Mouse (Mus musculus) layer of hippocampus, adult 11-12 months (tissue): ENCODE results near the gene Kctd20.
"Not testable (repeated sequence)": the region's sequence is repeated elsewhere in the genome, so short reads cannot be mapped to it uniquely, and the experiment has no call there.

Experiments used
- DNase-seq: peaks from one replicate; pipeline ENCODE4 v3.0.0; 2022; ENCODE audit warnings: low spot score

Gene Kctd20

DNA sequence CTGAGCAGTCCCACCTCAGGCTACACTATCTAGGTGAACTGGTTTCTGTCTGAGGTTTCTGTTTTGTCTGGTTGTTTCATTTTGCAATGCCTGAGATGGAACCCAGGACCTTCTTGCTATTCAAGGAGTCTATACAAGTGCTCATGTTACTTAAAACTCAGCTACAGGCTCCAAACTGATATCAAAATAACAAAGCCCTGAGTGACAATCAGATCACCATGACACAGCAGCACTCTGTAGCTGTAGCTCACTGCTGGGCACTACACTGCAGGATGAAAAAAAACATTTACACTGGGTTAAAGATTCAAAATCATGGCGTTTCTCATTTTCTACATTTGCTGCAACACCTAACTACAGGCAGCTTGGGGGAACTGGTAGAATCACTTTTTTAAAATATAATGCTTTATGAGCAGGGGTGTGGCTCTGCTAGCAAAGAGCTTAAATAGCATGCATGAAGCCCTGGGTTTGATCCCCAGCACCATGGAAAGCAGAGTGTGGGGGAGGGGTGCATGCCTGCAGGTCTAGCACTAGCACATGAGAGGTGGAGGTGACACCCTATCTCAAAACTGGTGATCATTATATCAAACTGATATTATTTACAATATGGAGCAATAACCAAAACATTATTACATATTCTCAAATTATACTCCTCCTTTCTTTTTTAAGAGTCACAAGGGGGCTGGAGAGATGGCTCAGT, 33.1 kb downstream of the Kctd20 start:
- DNase-seq = no peak

DNA sequence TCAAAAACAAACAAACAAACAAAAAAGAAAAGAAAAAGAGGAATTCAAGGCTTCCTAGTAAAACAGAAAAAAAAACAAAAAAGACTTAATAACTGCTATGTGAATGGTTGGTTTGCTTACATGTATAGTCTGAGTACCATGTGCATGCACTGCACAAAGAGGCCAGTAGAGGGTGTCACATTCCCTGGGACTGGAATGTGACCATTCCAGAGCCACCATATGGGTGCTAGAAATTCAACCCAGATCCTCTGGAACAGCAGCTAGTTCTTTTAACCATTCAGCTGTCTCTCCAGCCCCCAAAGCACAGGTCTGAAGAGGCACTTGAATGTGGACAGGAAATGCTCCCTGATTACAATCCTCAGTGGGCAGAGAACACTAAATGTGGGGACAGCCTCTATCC, 35.1 kb downstream of the Kctd20 start:
- no peak for DNase-seq

DNA sequence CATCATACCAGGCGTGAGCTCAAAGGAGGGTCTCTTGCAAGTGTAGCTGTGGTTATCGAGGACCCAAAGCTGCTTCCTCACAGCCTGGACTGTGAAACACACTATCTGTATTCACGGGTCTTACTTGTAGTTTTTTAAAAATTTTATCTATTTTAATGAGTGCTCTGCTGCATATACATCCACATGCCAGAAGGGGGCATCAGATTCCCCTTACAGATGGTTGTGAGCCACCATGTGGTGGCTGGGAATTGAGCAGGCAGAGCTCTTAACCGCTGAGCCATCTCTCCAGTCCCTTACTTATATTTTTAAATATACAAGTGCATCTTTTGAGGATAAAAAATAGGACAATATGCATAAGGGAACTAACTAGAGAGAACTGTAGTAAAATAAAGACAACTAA, 36.0 kb downstream of the Kctd20 start:
- no peak for DNase-seq

DNA sequence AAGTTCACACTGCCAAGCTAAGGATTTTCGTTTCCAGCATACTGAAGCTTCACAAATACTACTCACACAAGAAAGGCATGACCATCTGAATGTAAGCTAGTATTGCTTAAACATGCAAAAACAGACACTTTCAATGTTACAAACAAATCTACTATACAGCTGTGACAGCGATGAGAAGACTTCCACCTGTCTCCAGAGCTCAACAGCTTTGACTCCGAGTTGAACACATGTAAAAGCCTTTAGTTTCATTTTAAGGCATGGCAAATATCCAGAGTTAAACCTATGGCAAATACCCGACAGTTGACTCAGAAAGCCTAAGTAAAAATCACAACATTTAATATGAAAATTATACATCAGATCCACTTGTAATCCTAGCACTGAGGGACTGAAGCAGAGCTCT, 36.5 kb downstream of the Kctd20 start:
- no peak for DNase-seq

DNA sequence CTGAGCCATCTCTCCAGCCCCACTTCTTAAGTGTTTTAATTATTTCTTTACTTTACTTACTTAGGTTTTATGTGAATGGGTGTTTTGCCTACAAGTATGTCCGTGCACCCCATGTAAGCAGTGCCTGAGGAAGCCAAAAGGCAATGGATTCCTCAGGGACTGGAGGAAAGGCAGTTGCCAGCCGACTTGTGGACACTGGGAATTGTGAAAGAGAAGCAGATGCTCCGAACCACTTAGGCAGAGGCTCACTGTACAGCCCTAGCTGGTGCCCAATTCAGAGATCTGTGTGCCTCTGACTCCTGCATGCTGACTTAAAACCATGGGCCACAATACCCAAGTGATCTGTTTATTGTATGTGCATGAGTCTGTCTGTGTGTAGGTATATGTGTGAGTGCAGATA, 37.2 kb downstream of the Kctd20 start:
- DNase-seq = no peak

DNA sequence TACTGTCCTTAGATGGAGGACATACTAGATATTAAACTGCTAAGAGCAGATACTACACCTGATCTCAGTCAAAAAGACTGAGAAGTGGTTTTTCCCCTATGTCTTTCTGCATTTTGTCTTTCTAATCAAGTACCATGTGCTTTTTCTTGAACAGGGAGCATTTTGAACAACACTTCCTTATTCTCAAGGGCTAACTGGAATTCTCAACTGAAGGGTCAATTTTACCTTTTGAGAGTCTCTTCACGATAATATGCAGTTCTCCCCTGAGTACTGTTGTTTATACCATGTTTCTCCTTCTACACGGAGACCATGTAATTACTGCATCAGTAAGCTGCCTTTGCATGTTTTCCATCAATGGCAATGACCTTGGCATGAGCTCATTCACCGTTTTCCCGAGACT, 38.3 kb downstream of the Kctd20 start:
- no peak for DNase-seq

DNA sequence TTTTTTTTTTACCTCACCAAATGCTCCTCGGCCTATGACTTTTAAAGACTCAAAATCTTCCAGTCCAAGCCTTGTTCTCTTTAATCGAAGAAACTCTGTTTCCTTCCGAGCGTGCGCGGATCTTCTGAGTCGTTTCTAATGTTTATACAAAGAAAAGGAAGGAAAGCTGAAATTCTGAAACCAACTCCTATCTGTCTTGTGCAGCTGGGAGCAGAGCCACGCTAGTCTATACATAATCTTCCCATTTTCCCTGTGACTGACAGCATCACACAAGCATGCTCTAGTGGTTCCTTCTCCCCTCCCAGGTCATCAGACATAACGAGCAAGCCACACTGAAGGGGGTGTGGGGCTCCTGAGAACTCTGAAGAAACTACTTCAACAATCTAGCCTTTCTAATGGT, 39.5 kb downstream of the Kctd20 start:
- no peak for DNase-seq

DNA sequence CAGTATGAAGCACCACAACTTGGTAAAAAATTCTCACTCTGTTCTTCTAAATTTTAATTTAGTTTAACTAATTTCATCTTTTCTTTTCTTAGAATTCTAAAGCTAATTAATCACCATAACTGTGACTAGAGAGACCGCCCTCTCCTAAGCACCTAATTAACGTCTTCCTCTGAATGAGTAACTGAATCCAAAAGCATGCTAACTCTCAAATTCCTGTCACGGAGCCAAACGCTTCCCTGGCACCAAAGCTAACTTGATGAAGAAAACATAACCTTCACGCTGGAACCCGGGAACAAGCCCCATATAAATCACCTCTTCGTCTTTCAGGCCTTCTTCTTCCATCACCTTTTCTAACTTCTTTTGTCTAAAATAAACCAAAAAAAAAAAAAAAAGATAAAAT, 40.4 kb downstream of the Kctd20 start:
- DNase-seq = no peak

DNA sequence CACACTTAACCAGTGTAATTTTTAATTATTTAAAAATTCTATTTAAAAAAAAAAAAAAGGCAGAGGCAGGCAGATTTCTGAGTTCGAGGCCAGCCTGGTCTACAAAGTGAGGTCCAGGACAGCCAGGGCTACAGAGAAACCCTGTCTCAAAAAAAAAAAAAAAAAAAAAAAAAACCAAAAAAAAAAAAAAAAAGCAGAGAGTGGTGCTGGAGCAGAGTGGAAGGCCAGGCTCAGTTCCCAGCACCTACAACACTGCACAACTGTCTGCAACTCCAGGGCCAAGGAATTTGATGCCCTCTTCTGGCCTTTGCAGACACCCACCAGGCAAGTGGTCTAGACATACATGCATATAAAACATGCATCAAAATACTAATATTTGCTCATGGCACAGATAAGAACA, 41.3 kb downstream of the Kctd20 start:
- not testable (repeated sequence) for DNase-seq

DNA sequence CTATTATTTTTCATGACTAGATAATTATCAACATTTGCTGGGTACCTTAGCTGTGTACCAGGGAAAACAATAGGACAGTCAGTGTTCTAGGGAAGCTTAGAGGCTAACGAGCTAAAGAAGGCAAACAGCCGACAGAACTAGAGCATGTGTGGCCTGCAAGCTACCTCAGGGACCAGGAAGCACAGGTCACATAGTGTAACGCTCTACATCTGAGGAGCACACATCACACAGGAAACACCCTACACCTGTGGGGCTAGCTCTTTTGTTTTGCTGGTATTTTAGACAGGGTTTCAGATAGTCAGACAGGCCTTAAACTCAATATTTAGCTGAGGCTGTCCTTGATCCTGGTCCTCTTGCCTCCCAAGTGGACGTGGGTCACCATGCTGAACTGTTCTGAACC, 42.9 kb downstream of the Kctd20 start:
- no peak for DNase-seq

DNA sequence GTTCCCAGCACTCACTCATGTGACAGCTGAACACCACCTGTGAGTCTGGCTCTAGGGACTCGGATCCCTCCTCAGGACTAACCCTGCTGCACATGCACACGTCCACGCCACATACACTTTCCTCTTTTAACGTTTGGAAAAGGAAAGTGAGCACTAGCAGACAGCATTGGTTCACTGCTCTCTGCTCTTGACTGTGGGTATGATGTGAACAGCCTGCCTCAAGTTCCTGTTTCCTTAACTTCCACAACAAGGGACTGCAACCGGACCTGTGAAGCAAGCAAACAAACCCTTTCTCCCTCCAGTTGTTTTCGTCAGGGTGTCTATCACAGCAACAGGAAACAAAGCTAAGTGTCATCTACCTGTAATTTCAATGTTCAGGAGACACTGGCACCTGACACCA, 48.7 kb downstream of the Kctd20 start:
- no peak for DNase-seq

DNA sequence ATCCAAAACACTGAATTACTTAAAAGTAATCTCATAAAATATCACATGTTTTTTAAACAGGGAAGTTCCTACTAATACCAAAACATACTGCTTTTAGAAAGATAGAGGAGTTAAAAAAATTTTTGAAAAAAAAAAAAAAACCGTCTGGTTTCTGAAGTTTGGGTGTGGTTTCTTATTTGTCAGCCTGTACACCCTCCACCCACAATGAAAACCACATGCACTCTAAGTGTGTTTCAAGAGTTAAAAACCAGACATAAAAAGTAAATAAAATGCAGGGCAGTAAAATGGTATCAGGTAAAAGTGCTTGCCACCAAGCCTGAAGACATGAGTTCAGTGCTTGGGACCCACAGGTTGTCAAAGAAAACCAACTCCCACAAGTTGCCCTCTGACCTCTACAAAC, 52.0 kb downstream of the Kctd20 start:
- no peak for DNase-seq

DNA sequence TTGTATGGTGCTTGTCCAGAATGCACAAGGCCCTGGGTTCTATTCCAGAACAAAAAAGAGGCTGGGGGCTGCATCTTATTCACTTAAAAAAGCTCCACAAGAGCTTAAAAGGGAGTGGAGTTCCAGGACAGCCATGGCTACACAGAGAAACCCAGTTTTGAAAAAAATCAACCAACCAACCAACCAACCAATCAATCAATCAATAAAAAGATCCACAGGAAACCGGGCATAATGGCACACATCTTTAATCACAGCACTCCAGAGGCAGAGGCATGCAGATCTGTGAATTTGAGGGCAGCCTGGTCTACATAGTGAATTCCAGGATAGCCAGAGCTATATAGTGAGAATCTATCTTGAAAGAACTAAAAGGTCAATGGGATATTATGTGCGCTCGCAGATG, 53.3 kb downstream of the Kctd20 start:
- no peak for DNase-seq

DNA sequence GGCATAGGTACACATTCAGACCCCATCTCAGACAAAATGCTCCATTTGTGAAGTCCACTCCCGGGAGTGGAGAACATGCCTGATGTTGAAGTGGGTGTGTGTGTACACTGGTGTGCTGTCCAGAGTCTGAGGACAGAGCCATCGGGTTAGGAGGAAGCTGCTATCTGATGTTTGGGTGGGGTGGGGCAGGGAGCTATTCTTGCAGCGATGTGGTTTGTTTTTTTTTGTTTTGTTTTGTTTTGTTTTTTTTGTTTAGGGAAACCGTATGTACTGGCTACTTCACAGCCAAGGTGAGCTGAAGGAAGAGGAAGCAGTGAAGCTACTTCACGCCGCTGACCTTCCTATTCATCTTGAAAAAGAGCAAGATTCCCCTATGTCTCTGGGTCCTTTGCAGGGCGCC, 55.1 kb downstream of the Kctd20 start:
- no peak for DNase-seq

DNA sequence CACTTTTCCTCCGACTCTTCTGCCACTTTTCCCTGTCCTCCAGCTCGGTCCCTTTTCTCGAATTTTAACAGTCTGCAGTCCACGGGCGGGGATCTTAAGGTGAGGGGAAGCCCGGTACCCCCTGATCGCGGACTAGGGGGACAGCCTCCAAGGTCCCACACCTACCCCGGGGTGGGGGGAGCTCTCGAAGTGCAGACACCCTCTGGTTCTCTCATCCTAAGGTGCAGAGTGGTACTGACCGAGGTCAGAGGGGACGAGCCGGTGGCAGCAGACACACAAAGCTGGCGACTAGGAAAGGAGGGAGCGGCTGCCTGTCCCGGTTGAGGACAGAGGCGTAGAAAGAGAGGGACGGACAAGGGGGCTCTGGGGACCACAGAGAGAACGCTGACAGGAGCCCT, 55.5 kb downstream of the Kctd20 start:
- peak; percentile 28 for DNase-seq

DNA sequence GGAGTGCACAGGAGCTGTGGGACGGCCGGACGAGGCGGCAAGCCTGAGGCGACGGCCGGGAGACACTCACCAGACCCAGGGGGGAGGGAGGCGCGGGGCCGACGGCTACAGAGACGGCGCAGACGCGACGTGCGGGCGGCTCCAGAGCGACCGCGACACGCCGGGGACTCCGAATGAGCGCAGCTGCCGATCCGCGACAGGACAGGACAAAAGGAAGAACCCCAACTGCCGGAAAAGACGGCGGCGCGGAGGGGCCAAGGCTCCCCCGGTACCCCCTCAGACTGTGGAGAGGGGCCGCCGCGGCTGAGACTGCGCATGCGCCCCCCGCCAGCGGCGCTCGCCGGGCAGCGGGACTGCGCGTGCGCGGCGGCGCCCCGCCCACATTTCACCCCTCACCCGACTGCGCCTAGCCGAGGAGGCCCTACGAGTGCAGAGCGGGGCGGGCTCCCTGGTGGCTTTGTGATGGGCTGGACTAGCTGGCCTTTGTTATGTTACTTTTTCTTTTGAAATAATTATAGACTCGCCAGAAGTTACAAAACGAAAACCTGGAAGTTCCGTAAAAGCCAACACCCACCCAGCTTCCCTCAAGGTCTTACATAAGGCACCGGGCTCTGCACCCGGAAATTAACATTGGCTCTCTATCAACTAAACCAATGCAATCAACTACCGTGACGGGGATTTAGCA, 56.0 kb downstream of the Kctd20 start, which contains the start of gene Stk38:
Stk38 (minus strand) TSS at position 355 of the 685 bp plus-strand sequence.
- DNase-seq = peak; percentile 91

DNA sequence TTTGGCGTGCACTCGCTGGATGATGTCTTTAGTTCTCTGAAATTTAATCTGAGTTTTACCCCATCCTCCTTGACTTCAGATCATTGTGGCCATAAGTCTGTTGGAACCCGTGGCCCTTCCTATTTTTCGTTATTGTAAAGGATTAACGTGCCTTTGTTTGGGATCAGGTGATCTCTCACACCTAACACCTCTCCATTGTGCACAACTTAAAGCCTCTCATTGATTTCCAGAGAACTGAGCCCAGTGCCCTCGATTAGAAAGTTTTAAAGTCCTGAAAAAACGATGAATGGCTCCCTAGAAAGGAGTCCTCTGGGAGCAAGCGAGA, 56.5 kb downstream of the Kctd20 start:
- DNase-seq = no peak

DNA sequence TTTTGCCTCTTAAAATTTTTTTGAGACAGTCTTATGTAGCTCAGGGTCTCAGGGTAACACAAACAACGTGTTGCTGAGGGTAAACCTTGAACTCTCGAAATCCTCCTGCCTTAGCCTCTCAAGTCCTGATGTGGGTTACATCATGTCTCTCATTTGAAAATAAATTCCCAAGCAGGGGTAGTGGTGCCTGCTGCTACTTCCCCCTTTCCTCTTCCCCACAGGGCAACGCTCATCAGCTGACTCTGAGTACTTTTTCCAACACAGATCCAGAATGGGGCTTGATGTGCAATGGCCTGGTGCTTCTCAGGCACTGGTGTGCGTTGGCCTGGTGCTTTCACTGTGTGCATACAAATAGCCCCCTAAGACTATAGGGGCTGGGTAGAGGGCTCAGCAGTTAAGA, 57.4 kb downstream of the Kctd20 start:
- DNase-seq = no peak

DNA sequence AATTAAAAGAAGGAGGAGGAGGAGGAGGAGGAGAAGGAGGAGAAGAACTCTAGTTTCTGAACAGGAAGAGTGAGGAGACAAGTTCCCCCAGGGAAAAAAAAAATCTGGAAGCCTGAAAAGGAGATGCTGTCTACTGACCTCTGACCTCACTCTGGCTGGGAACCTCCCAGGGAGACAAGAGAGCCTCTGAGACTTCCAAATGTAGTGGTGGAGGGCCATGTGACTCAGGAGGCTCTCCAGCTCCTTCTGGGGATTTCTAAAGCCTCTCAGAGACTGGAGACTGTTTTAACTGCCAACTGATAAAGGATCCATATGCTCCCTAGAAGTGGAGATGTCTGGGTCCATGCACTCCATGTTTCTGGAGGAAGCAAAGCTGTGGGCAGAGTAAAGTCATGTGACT, 62.5 kb downstream of the Kctd20 start:
- DNase-seq = no peak

DNA sequence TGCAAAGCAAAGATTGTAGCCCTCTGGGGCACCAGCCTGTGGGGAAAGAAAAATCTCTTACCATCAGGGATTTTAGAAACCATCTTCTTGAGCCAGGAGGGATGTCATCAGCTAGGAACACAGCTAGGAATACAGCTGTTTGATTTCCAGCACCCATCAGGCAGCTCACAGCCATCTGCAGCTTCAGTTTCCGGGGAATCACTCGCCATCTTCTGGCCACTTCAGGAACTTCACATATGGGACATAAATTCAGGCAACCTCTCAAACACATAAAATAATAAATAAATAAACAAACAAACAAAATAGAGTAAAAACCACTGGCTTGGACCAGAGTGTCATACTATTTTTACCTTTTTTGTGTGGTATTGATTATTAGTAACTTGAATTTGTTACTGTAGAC, 63.9 kb downstream of the Kctd20 start:
- no peak for DNase-seq

DNA sequence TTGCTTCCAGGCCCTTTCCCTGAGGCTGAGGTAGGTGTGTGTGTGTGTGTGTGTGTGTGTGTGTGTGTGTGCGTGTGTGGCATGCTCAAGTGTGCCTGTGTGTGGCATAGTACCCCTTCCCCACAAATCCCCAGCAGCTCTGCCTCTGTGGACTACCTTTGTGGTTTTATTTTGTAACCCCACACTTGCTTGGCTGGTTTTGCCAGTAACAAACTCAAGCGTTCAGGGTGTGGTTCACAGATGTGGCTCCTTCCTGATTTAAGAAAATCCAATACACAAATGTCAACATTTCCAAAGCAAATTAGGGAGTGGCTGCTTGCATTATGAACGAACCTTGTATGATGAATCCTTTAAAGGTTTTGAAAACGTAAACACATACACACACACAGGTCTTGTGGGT, 65.0 kb downstream of the Kctd20 start:
- DNase-seq = no peak

DNA sequence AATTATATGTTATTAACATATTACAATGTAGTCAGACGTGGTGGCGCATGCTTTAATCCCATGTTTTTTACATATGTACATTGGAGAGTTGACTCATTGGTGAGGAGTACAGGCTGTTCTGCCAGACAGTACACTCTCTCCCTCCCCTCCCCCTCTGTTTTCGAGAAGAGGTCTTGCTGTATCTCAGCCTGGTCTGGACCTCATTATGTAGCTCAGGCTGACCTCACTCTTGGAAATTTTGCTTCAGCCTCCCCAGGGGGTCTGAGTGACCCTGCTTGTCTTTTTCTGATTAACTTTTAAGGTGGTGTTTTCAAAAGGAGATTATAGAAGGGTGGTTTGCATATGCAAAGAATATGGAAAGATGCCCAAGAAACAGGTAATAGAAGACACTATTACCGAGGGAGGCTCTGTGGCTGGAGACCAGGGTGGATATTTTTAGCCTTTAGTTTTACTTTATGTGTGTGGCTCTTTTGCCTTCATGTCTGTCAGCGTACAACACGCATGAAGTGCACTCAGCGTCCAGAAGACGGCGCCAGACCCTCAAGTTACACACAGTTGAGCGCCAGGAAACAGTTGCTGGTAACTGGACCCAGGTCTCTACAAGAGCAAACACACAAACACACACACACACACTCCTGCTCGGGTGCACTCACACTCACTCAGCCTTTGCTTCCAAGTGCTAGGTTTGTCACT, 66.7 kb downstream of the Kctd20 start:
- no peak for DNase-seq
